Mouse (Mus musculus) testis, adult 2 months (tissue): ENCODE measurements around the gene Msl1.

Source experiments
- CTCF ChIP-seq: fragments of 200-500 bp; IDR thresholded peaks from 2 replicates; pipeline ENCODE4 v1.5.1; 2012; ENCODE audit warnings: low read depth, mild to moderate bottlenecking, inconsistent platforms, low read length, moderate library complexity; ENCODE audit not compliant: control insufficient read depth, insufficient read depth, insufficient replicate concordance
- POLR2A ChIP-seq: fragments of 200-500 bp; IDR thresholded peaks from 2 replicates; pipeline ENCODE4 v1.6.1; 2012; ENCODE audit warnings: low read depth, mild to moderate bottlenecking, inconsistent platforms, low read length, moderate library complexity; ENCODE audit not compliant: control insufficient read depth

DNA sequence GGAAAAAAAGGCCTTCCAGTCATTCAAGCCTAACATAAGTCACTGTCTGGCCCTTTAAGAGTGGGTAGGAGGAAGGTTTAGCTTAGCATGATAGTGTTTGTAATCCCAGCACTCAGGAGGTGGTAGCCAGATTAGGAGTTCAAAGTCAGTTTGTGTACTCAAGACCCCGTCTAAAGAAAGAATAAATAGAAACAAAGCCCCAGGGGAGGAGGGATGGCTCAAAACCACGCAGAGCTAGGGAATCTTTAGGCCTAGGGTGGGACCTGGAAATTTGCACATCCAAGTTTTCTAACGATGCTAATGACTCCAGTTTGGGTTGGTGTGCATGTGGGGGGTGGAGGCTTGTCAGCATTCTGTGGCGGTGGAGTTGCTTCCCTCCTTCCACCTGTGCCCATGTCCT is 3.2 kb upstream of the Msl1 start:
- TF ChIP-seq CTCF = no peak
- TF ChIP-seq POLR2A = no peak
